Mouse (Mus musculus) monocyte, adult 59 days (primary cell): Measurements from ENCODE around the gene Ezh2. TPM values are rescaled to one million over a fixed set of nuclear protein-coding genes. Genes with fewer than 3 reads are reported as not detected.

ENCODE experiments used
- total RNA-seq, 2 experiments: library from RNA; stranded (reverse); gene quantifications; one replicate each; pipeline ENCODE4 v1.2.4; 2023

Gene Ezh2
- 10 to 100 TPM; 22.3 to 23.2 TPM for total RNA-seq

GRCm38 (mm10) chr6:47594926-47595623, at the start of gene Ezh2:
Gene Ezh2, minus strand, starts transcription at chr6:47595341.

Other genes with a start within 250 kb of the Ezh2 start
- gene Cul1, start 141.9 kb downstream of the Ezh2 start, total RNA-seq: 100 to 1,000 TPM; 103 to 115 TPM
- 10 to 100 TPM; 73.4 to 78.7 TPM for gene Pdia4, start 218.1 kb upstream of the Ezh2 start, total RNA-seq
- gene Zfp786, start 235.5 kb upstream of the Ezh2 start, total RNA-seq: not detected
- gene Zfp398, start 240.3 kb upstream of the Ezh2 start, total RNA-seq: 10 to 100 TPM; 13.4 to 15.5 TPM